Mouse (Mus musculus): ENCODE data around the gene Dolpp1. TPM values are rescaled to one million over a fixed set of nuclear protein-coding genes. Genes with fewer than 3 reads are reported as not detected.
A peak's percentile ranks its signal among the peaks of the same experiment; 100 is the strongest.

The Dolpp1 gene
- polyA plus RNA-seq, 1 experiment from 2014 or later: 41.9 TPM

DNA sequence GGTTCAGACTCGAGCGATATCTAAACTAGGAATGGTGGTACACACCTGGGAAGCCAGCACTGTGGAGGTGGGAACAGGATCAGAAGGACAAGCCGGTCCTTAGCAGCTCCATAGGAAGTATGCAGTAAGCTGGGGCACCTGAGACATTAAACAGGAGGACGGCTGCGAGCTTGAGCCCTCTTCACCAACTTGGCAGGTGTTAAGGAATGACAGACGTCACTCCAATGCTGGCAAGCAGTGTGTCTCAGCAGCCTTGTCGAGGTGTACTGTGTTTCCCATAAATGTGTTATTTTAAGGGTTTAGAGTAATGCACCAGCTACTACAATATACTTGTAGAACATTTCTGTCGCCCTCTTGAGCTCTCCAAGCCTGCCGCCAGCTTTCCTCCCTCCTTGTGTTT is 5.1 kb upstream of the Dolpp1 start:
- H3K27ac ChIP-seq (ENCODE audit: low read depth, low read length): no peak overlapping the region
- DNase-seq (ENCODE audit: low spot score) (no peak), ATAC-seq (ENCODE audit: low FRiP score) (no peak)
- H3K36me3 ChIP-seq (ENCODE audit: control insufficient read depth, insufficient read depth, low read length): 0 out of 2 replicates have a peak, but pooled peaks cover 6% of the 10 kb centered on the region
- H3K4me2 ChIP-seq (replicated peaks; ENCODE audit: low read depth, low read length): no peak overlapping the region
- WGBS: 90% methylated on average over 9 of the region's 9 CpGs
- H3K9ac ChIP-seq (ENCODE audit: low read depth, low read length): no peak overlapping the region
- no peak overlapping the region for H3K4me3 ChIP-seq (ENCODE audit: low read depth, low read length)
- no peaks in the 10 kb centered on the region for H3K4me1 ChIP-seq (replicated peaks; ENCODE audit: control insufficient read depth, insufficient read depth, low read length)
- no peaks in the 10 kb centered on the region for H3K9me3 ChIP-seq (ENCODE audit: control insufficient read depth, low read length)
- no peaks in the 10 kb centered on the region for H3K27me3 ChIP-seq (ENCODE audit: control insufficient read depth, insufficient read depth, low read length)

DNA sequence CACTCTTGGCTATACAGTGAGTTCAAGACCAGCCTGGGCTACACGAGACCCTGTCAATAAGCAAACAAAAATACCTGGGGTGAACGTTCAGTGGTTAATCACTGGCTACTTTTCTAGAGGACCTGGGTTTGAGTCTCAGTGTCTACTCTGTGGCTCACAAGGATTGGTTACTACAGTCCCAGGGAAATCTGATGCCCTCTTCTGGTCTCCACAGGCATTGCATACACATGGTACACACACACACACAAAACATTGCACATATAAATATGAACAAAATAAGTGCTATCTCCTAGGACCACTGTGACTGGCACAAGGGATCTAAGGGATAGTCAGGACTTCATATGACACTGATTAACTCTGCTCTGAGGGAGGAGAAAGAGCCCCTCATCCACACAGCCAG is 3.1 kb upstream of the Dolpp1 start:
- Histone ChIP-seq H3K27me3 (ENCODE audit: control insufficient read depth, insufficient read depth, low read length) (no peaks in the 10 kb centered on the region), H3K4me1 (replicated peaks; ENCODE audit: control insufficient read depth, insufficient read depth, low read length) (no peaks in the 10 kb centered on the region; the same call in 1 of the 2 replicates), H3K4me2 (replicated peaks; ENCODE audit: low read depth, low read length) (no peak overlapping the region), H3K27ac (ENCODE audit: low read depth, low read length) (no peak overlapping the region), H3K36me3 (ENCODE audit: control insufficient read depth, insufficient read depth, low read length) (0 out of 2 replicates have a peak, but pooled peaks cover 3% of the 10 kb centered on the region), H3K9me3 (ENCODE audit: control insufficient read depth, low read length) (no peaks in the 10 kb centered on the region), H3K9ac (ENCODE audit: low read depth, low read length) (no peak overlapping the region), H3K4me3 (ENCODE audit: low read depth, low read length) (no peak overlapping the region)
- WGBS: 93% methylated on average over 2 of the region's 2 CpGs
- no peak for ATAC-seq (ENCODE audit: low FRiP score)
- no peak for DNase-seq (ENCODE audit: low spot score)

DNA sequence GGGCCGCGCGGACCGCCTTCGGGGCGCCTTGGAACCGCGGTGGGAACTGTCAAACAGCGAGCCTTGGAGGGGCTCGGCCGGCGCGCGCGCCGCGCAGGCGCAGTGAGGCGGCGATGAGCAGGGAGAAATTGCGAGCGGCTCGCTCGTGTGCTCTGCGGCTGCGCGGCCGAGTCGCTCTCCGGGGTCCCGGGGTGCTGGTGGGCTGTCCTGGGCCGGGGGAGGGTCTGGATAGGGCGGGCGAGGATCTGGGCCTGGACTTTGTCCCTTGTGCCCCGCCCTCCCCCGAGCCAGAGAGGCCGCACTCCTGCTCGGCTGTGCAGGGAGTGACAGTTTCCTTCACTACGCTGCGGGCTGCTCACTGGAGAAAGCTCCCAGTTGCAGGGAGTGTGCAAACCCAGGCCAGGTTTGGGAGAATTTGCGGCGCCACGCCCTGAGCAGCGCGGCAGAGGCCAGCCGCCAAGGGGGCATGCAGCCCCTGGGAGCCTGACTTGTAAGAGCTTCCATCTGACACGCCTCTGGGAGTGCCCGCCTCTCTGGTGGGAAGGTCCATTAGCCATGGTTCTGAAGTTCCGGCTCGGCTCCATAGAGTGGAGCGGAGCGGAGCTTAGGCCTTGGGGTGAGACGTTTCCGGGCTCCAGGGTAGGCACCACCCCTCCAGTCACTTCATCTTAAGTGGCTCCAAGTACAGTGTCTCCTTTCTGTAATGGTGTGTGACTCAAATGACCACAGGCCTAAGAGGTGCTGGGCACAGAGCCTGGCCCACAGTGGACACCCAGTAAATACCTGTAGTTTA is 719 bp downstream of the Dolpp1 start:
- no peaks in the 10 kb centered on the region for H3K27me3 ChIP-seq (ENCODE audit: control insufficient read depth, insufficient read depth, low read length)
- H3K4me1 ChIP-seq (replicated peaks; ENCODE audit: control insufficient read depth, insufficient read depth, low read length): no peaks in the 10 kb centered on the region; the same call in 1 of the 2 replicates
- peak overlapping the region; percentile 70 for H3K4me3 ChIP-seq (ENCODE audit: low read depth, low read length)
- peak; percentile 94 for DNase-seq (ENCODE audit: low spot score)
- WGBS: under 1% methylated on average over 39 of the region's 54 CpGs
- peak; percentile 87 for ATAC-seq (ENCODE audit: low FRiP score)
- H3K9ac ChIP-seq (ENCODE audit: low read depth, low read length): peak overlapping the region; percentile 64
- H3K4me2 ChIP-seq (replicated peaks; ENCODE audit: low read depth, low read length): peak overlapping the region; percentile 97
- H3K36me3 ChIP-seq (ENCODE audit: control insufficient read depth, insufficient read depth, low read length): 0 out of 2 replicates have a peak, but pooled peaks cover 4% of the 10 kb centered on the region
- no peaks in the 10 kb centered on the region for H3K9me3 ChIP-seq (ENCODE audit: control insufficient read depth, low read length)
- peak overlapping the region; percentile 81 for H3K27ac ChIP-seq (ENCODE audit: low read depth, low read length)

DNA sequence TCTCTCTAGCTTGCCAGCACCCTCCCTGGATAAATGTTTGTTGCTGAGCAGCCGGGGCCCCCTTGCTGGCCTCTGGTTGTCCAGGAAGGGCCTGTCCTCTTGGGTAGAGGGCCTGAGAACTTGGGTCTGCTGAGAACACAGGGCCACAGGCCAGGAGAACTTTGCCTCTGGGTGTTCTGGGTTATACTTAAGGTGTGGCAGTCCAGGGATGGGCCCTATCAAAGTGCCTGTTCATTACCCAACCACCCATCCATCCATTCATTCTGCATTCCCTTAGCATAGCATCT is 1.3 kb downstream of the Dolpp1 start:
- peak overlapping the region; percentile 64 for H3K9ac ChIP-seq (ENCODE audit: low read depth, low read length)
- ATAC-seq (ENCODE audit: low FRiP score): no peak
- H3K9me3 ChIP-seq (ENCODE audit: control insufficient read depth, low read length): no peaks in the 10 kb centered on the region
- peak overlapping the region; percentile 81; the same call in 1 of the 2 replicates for H3K27ac ChIP-seq (ENCODE audit: low read depth, low read length)
- H3K4me2 ChIP-seq (replicated peaks; ENCODE audit: low read depth, low read length): peak overlapping the region; percentile 97
- no peaks in the 10 kb centered on the region for H3K27me3 ChIP-seq (ENCODE audit: control insufficient read depth, insufficient read depth, low read length)
- H3K4me1 ChIP-seq (replicated peaks; ENCODE audit: control insufficient read depth, insufficient read depth, low read length): no peaks in the 10 kb centered on the region; the same call in none of the 2 replicates
- 0 out of 2 replicates have a peak, but pooled peaks cover 4% of the 10 kb centered on the region for H3K36me3 ChIP-seq (ENCODE audit: control insufficient read depth, insufficient read depth, low read length)
- no peak for DNase-seq (ENCODE audit: low spot score)
- peak overlapping the region; percentile 70 for H3K4me3 ChIP-seq (ENCODE audit: low read depth, low read length)
- WGBS: 86% methylated on average over 1 of the region's 1 CpGs

DNA sequence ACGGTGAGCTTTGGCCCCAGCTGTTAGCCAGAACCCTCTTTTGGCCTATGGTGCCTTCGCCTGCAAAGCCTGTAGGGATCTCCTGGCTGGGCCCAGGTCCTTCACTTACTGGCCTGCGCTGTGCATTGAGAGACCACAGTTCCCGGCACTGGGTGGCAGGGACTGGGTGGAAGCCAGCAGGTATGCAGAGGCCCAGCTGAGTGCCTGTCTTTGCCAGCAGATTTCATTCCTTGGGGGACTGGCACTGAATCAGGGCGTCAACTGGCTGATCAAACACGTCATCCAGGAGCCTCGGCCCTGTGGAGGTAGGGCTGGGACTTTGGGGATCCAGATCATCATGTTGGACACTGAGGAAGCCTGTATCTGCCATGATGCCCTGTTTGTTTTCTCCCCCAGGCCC is 3.7 kb downstream of the Dolpp1 start:
- no peak overlapping the region for H3K9ac ChIP-seq (ENCODE audit: low read depth, low read length)
- H3K27ac ChIP-seq (ENCODE audit: low read depth, low read length): no peak overlapping the region
- H3K4me1 ChIP-seq (replicated peaks; ENCODE audit: control insufficient read depth, insufficient read depth, low read length): peaks cover 13% of the 10 kb centered on the region
- DNase-seq (ENCODE audit: low spot score): no peak
- no peak overlapping the region for H3K4me2 ChIP-seq (replicated peaks; ENCODE audit: low read depth, low read length)
- 0 out of 2 replicates have a peak, but pooled peaks cover 4% of the 10 kb centered on the region for H3K36me3 ChIP-seq (ENCODE audit: control insufficient read depth, insufficient read depth, low read length)
- no peaks in the 10 kb centered on the region for H3K27me3 ChIP-seq (ENCODE audit: control insufficient read depth, insufficient read depth, low read length)
- no peak for ATAC-seq (ENCODE audit: low FRiP score)
- no peak overlapping the region for H3K4me3 ChIP-seq (ENCODE audit: low read depth, low read length)
- no peaks in the 10 kb centered on the region for H3K9me3 ChIP-seq (ENCODE audit: control insufficient read depth, low read length)
- WGBS: 87% methylated on average over 7 of the region's 7 CpGs

DNA sequence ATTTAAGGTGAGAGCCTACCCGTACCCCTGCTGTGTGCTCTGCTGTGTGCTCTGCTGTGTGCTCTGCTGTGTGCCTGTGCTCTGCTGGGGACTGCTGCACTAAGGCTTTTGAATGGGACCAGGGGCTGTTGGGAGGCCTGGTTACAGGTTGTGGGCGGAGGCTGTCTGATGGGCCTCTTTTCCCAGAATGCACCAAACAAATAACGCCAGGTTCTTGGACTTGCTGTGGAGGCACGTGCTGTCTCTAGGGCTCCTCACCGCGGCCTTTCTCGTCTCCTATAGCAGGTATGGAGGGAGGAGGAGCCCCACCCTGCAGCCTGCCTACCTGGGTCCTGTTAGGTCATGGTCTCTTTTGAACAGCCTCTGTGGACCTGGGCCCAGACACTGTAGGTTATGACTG is 4.2 kb downstream of the Dolpp1 start:
- no peak for ATAC-seq (ENCODE audit: low FRiP score)
- H3K4me2 ChIP-seq (replicated peaks; ENCODE audit: low read depth, low read length): no peak overlapping the region
- H3K4me3 ChIP-seq (ENCODE audit: low read depth, low read length): no peak overlapping the region
- no peak for DNase-seq (ENCODE audit: low spot score)
- no peak overlapping the region for H3K9ac ChIP-seq (ENCODE audit: low read depth, low read length)
- no peaks in the 10 kb centered on the region for H3K9me3 ChIP-seq (ENCODE audit: control insufficient read depth, low read length)
- no peak overlapping the region for H3K27ac ChIP-seq (ENCODE audit: low read depth, low read length)
- H3K4me1 ChIP-seq (replicated peaks; ENCODE audit: control insufficient read depth, insufficient read depth, low read length): peaks cover 14% of the 10 kb centered on the region
- WGBS: 84% methylated on average over 7 of the region's 7 CpGs
- no peaks in the 10 kb centered on the region for H3K27me3 ChIP-seq (ENCODE audit: control insufficient read depth, insufficient read depth, low read length)
- H3K36me3 ChIP-seq (ENCODE audit: control insufficient read depth, insufficient read depth, low read length): 0 out of 2 replicates have a peak, but pooled peaks cover 4% of the 10 kb centered on the region

DNA sequence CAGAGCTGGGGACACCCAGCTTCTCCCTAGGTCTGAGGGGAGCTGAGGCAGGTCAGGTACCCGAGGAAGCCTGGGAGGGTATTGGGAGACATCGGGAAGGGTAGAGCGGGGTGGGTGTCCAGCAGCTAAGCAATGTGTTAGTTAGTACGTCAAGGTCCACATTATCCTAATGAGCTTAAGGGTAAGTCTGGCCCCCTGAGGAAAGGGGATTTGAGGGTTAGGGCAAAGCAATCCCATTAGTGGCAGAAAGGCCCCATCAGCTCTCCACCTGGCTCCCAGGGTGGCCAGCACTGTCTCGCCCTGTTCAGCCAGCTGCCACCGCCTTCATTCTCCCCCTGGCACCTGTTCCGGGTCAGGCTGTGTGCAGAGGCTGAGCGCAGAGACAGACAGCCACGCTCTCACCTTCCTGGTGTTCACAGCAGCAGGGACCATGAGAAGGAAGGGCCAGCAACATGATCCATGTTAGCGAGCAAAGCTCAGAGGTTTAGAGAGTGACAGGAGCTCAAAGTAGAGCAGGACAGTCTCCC is 6.0 kb downstream of the Dolpp1 start:
- DNase-seq (ENCODE audit: low spot score): no peak
- no peak for ATAC-seq (ENCODE audit: low FRiP score)
- no peaks in the 10 kb centered on the region for H3K9me3 ChIP-seq (ENCODE audit: control insufficient read depth, low read length)
- no peak overlapping the region for H3K9ac ChIP-seq (ENCODE audit: low read depth, low read length)
- H3K27me3 ChIP-seq (ENCODE audit: control insufficient read depth, insufficient read depth, low read length): no peaks in the 10 kb centered on the region
- no peak overlapping the region for H3K27ac ChIP-seq (ENCODE audit: low read depth, low read length)
- 0 out of 2 replicates have a peak, but pooled peaks cover 4% of the 10 kb centered on the region for H3K36me3 ChIP-seq (ENCODE audit: control insufficient read depth, insufficient read depth, low read length)
- H3K4me1 ChIP-seq (replicated peaks; ENCODE audit: control insufficient read depth, insufficient read depth, low read length): peaks cover 14% of the 10 kb centered on the region
- 76% methylated on average over 10 of the region's 10 CpGs for WGBS
- no peak overlapping the region for H3K4me2 ChIP-seq (replicated peaks; ENCODE audit: low read depth, low read length)
- H3K4me3 ChIP-seq (ENCODE audit: low read depth, low read length): no peak overlapping the region

DNA sequence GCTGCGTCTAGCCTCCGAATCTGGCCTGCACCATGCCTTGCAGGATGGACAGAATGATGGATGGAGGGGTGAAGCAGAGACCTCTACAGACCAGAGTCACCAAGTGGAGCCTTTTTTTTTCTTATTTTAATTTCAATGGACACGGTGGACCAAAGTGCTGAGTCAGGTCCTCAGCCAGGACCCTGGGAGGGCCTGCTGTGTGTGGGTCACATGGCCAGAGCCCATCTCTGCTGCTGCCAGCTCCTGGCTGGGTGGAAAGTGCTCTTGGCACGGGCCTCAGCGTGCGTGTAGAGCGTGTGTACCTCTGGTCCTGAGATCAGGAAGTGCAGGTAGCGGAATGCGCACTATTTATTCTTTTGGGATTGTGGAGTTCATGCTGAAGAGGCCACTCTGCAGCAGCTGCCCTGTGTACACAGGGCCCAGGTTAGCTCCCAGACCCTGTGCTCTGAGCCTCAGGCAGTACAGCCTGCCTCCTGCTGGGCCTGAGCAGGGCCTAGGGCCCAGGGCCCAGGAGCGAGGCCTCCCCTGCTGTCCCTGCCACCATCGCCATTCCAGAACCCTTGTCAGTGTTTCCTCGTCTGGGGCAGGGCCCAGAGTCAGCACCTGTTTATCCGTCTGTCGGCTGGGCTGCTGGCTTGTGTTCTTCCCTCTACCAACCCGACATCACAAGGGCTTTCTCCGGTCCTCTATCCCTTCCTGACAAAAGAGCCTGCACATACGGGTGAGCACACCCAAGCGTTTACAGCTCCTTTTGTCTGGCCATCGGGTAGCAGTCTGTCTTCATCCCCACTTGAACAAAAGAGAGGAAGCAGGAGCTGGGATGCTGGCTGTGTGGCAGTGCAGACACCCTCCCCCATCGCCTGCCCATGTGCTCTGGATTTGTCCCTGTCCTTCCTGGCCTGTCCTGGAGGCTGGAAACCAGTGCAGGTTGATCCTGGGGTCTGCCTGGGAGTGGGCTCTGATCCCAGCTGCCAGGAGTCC is 7.4 kb downstream of the Dolpp1 start:
- Histone ChIP-seq H3K4me1 (replicated peaks; ENCODE audit: control insufficient read depth, insufficient read depth, low read length) (peaks cover 14% of the 10 kb centered on the region), H3K9ac (ENCODE audit: low read depth, low read length) (peak overlapping the region; percentile 46), H3K9me3 (ENCODE audit: control insufficient read depth, low read length) (no peaks in the 10 kb centered on the region), H3K4me3 (ENCODE audit: low read depth, low read length) (no peak overlapping the region), H3K36me3 (ENCODE audit: control insufficient read depth, insufficient read depth, low read length) (0 out of 2 replicates have a peak, but pooled peaks cover 4% of the 10 kb centered on the region), H3K4me2 (replicated peaks; ENCODE audit: low read depth, low read length) (no peak overlapping the region), H3K27me3 (ENCODE audit: control insufficient read depth, insufficient read depth, low read length) (no peaks in the 10 kb centered on the region), H3K27ac (ENCODE audit: low read depth, low read length) (peak overlapping the region; percentile 90)
- peak; percentile 76 for ATAC-seq (ENCODE audit: low FRiP score)
- peak; percentile 63 for DNase-seq (ENCODE audit: low spot score)
- WGBS: 33% methylated on average over 20 of the region's 20 CpGs

All from hindbrain, embryonic 11.5 days (tissue).